Mouse (Mus musculus): ENCODE measurements at regions not wholly inside any gene's neighbourhood (a gene's known extent, or its start where the extent isn't known, plus 50 kb on each side); places are given as distances from the start of the nearest gene placed in this dataset.
A peak's percentile ranks its signal among the peaks of the same experiment; 100 is the strongest.

GRCm38 (mm10) chr4:105898054-105898847 lies 108.6 kb downstream of the Gm12728 start:
- no peak for TF ChIP-seq USF1 (IDR thresholded peaks at IDR 0.05; ENCODE audit: low read depth)
- no peak for TF ChIP-seq MAX (IDR thresholded peaks at IDR 0.05; ENCODE audit: low read depth)
- no peak for TF ChIP-seq POLR2A (IDR thresholded peaks at IDR 0.05; ENCODE audit: insufficient read length, low read depth)
- TF ChIP-seq REST (IDR thresholded peaks at IDR 0.05; ENCODE audit: insufficient read depth, insufficient read length): no peak
- no peak for TF ChIP-seq E2F4 (IDR thresholded peaks at IDR 0.05; ENCODE audit: insufficient read depth)
- peak in 1 of 3 experiments; percentile 51 for TF ChIP-seq MYOD1 (IDR thresholded peaks at IDR 0.05; ENCODE audit: control insufficient read depth in 1 of 3, insufficient read length in 2 of 3, low read depth in 2 of 3)
- peak; percentile 78 for TF ChIP-seq CEBPB (IDR thresholded peaks at IDR 0.05; ENCODE audit: insufficient read depth, poor library complexity, severe bottlenecking)
- TF ChIP-seq TCF12 (IDR thresholded peaks at IDR 0.05; ENCODE audit: insufficient read depth, poor library complexity, severe bottlenecking): no peak

Measured in myocyte (in vitro differentiated cells).